Mouse (Mus musculus): ENCODE data around the gene Gpd1. TPM values are rescaled to one million over a fixed set of nuclear protein-coding genes. Genes with fewer than 3 reads are reported as not detected.
"Not testable (repeated sequence)": the region's sequence is repeated elsewhere in the genome, so short reads cannot be mapped to it uniquely, and the experiment has no call there.

The Gpd1 gene
- total RNA-seq, 2 experiments from 2014 or later: 128 to 145 TPM

DNA sequence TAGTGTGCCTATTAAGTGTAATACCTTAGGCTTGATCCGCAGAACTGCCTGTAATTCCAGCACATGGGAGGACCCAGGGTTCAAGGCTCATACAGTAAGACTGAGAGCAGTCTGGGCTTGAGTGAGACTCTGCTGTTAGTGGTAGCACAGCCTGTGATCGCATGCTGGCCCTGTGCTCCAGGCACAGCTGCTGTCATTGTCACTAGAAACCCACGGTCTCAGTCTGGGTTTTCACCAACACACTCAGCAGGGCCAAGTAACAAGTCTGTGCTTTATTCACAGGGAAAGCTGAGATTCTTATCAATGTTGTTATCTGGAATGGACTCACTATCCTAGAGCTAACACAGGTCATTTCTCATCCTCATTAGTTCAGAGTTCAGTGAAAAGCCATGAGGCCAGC, 36.9 kb downstream of the Gpd1 start:
- no peak for DNase-seq (ENCODE audit: extremely low spot score in 1 of 2, low spot score in 1 of 2)

DNA sequence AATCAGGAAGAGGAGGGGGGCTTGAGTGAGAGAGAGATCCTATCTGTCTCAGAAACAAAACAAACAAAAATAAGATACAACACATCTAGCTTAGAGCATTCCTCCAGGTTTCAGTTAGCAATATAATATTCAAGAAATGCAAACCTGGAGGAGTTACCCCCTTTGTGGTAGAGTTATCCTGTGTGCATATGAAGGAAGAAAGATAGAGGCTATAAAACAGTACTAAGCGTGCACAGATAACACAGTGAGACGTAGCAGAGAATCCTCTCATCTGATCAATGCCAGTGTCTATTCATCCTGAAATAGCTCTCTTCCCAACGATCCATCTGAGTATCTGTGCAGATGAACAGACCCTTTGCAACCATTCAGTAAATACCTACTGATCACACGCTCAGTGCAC, 50.2 kb downstream of the Gpd1 start:
- DNase-seq (ENCODE audit: extremely low spot score in 1 of 2, low spot score in 1 of 2): no peak

- no peak for DNase-seq (ENCODE audit: extremely low spot score in 1 of 2, low spot score in 1 of 2)
Observed at GRCm38 (mm10) chr15:99768761-99769160, 51.4 kb downstream of the Gpd1 start.

DNA sequence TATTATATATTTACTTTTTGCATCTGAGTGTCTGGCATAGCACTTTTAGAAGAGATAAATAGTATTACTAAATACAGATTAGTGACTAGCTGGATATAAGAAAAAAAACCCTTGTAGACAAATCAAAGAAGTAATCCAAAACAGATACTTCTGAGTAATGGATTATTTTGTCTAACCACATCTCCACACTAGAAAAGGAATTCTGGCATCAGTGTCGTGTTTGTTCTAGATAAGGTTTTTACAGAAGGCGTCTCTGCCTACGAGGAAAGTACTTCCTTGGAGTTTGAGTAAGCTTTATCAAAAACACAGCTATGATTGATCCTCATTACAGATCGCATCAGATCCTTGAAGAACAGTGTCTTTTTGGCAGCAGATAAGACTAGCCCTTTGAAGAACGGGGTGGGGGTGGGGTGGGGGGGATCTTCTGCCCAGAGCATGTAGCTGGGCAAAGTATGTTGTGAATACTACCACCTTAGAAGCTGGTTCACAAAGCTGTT, 53.7 kb downstream of the Gpd1 start:
- DNase-seq (ENCODE audit: extremely low spot score in 1 of 2, low spot score in 1 of 2): no peak

DNA sequence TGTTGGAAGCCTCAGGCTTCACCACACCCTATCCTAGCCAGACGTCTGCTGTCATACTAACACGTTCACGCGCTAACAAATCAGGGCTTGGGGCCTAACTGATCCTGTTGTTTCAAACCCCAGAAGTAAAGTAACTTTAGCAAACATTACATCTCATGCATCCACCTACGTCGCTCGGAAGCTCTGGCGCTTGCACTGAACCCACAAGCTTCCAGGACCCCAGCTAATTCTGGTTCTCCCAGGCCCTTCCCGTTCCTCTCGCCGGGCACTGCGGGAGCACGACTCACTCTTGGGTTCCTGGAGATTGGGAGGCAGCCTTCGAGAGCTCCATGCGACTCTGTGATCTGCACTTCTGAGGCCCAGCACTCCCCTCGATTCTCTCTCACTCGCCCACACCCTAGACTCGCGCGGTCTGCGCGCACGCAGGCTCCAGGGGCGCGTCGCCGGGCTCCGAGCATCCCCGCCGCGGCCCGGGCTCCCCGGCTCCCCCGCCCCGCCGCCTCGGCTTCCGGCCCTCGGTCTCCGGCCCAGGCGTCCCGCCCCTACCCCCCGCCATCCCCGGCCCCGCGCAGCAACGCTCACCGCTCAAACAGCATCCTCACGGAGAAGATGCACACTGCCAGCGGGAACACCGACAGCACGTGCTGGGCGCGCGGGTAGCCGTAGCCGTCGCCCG, 54.4 kb downstream of the Gpd1 start:
- peak; percentile 29 to 51 for DNase-seq (ENCODE audit: extremely low spot score in 1 of 2, low spot score in 1 of 2)

DNA sequence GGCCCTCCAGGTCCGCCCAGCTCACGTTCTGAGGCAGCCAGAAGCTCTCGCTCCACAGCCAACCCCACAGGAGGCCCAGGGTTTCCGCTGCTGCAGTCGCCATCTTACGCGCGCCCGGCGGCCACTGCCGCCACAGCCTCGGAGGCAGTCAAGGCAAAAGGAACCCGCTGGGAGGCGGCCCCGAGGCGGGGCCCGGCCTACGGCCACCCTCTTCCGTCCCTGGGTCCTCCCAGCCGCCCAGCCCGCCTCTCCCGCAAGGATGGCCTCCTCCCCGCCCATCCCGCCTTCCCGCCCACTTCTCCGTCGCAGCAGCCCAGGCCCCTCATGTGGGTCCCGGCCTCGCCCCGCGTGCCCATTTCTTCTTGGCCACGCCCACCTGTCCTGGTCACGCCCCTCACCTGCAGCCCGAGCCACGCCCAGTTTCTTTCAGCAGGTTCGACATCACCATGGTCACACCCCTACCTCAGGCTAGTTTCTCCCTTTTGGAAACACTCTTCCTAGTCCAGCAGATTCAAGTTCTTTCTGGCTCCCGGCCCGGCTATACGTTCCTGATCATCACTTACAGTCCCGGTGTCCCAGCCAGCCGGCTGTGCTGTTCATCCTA, 55.1 kb downstream of the Gpd1 start:
- peak; percentile 75 to 77 for DNase-seq (ENCODE audit: extremely low spot score in 1 of 2, low spot score in 1 of 2)

- DNase-seq (ENCODE audit: extremely low spot score in 1 of 2, low spot score in 1 of 2): not testable (repeated sequence)
Observed at GRCm38 (mm10) chr15:99772881-99772924, 55.4 kb downstream of the Gpd1 start, which contains the start of gene Cers5. Gene Cers5, minus strand, starts transcription at chr15:99772885.

DNA sequence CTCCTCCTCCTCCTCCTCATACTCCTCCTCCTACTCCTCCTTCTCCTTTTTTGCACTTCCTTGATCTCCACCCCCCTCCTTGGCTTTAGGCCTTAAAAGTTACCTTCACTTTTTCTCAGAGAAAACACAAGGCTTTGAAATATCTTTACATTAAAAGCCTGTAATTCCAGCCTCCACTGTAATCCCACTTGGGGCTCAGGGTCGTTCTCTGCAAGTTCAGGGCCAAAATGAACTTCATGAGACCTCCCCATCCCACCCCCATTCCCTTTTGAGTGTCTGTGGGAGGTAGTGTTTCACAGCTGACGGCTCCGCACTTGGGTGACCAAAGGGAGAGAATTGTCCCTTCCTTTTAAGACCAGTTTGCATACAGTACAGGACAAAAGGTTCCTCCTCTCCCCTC, 55.6 kb downstream of the Gpd1 start:
- no peak for DNase-seq (ENCODE audit: extremely low spot score in 1 of 2, low spot score in 1 of 2)

Other genes starting within 250 kb of the Gpd1 start
- gene Bcdin3d, start 242.8 kb upstream of the Gpd1 start, total RNA-seq (2021): 1 to 10 TPM; 5.0 to 5.3 TPM
- gene Faim2, start 189.3 kb upstream of the Gpd1 start, total RNA-seq (2021): 100 to 1,000 TPM; 317 to 343 TPM
- under 1 TPM in 1 of 2 experiments, not detected in 1; 0.20 TPM for gene Aqp2, start 138.5 kb upstream of the Gpd1 start, total RNA-seq (2021)
- under 1 TPM in 1 of 2 experiments, not detected in 1; 0.15 TPM for gene Aqp5, start 126.7 kb upstream of the Gpd1 start, total RNA-seq (2021)
- not detected for gene Aqp6, start 116.1 kb upstream of the Gpd1 start, total RNA-seq (2021)
- gene Racgap1, start 65.9 kb upstream of the Gpd1 start, total RNA-seq (2021): 1 to 10 TPM; 4.4 to 6.2 TPM
- 10 to 100 TPM; 29.6 to 32.0 TPM for gene Asic1, start 47.1 kb upstream of the Gpd1 start, total RNA-seq (2021)
- gene Smarcd1, start 15.4 kb upstream of the Gpd1 start, total RNA-seq (2021): 100 to 1,000 TPM; 101 to 117 TPM
- 1 to 10 TPM; 5.3 to 9.0 TPM for gene Gm17349, start 12.0 kb upstream of the Gpd1 start, total RNA-seq (2021)
- 100 to 1,000 TPM; 124 to 135 TPM for gene Cox14, start 8.1 kb downstream of the Gpd1 start, total RNA-seq (2021)
- 10 to 100 TPM; 29.0 to 34.0 TPM for gene Cers5, start 55.4 kb downstream of the Gpd1 start, total RNA-seq (2021)
- gene Lima1, start 157.9 kb downstream of the Gpd1 start, total RNA-seq (2021): 10 to 100 TPM; 10.1 to 13.8 TPM
- under 1 TPM; 0.02 to 0.07 TPM for gene Fam186a, start 249.5 kb downstream of the Gpd1 start, total RNA-seq (2021)

All from layer of hippocampus, postnatal 25 days (tissue).